In the genomic region with DNA sequence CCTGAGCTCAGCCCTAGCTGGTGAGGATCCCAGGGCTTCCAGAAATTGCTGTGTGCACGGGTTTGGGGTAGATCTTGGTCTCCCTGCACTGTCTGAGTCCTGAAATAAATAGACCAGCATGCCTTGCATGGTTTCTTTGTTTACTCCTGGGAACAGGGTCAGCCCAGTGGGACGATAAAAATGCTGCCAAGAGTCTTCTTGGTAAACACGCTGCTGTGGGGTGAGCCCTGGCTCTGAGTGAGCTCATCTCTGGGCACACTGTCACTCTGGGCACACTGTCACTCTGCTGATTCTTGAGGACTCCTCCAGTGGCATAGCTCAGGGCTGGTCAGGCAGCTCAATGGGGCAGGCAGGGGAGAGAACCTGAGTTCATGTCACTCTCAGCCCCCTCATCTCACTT, we compare ENCODE assay signal across 12 mouse cellular contexts. TPM values are rescaled to one million over a fixed set of nuclear protein-coding genes. Genes with fewer than 3 reads are reported as not detected.
DNase-seq lines count a peak whose midpoint lies in the region; ATAC-seq lines count a peak whose summit lies in the region.
"Had no signal": no experiment of that assay in that cellular context is flagged by ENCODE, and none has a peak within 500 bp of the region (broad histone marks: within the 10 kb centered on the region; RNA-seq: fewer than 3 reads in every experiment).

No protein-coding gene starts in this region.

- ATAC-seq in megakaryocyte-erythroid progenitor cell, adult 5-6 weeks (replicated peaks; ENCODE audit: low FRiP score, low TSS enrichment, poor library complexity, severe bottlenecking), result no peak
- ATAC-seq: forebrain, embryonic 13.5 days had no signal

- intact Hi-C loops in left cerebral cortex, postnatal 4 days (cut with DNase I), result loop anchor here (10.0 kb wide), 2 partner anchors 111 to 261 kb away; no protein-coding TSS in a partner anchor
- intact Hi-C loops in left cerebral cortex, postnatal 10 days (cut with DNase I), result loop anchor here (2.0 to 10.0 kb wide), 4 partner anchors 44 to 261 kb away; no protein-coding TSS in a partner anchor

- peak; percentile 95 for DNase-seq in heart, adult 11 months
- no peak for DNase-seq in heart, embryonic 10.5 days (ENCODE audit: low spot score)
- peak; percentile 43 for DNase-seq in left cerebral cortex, postnatal 4 days
- no peak for DNase-seq in left cerebral cortex, postnatal 10 days (ENCODE audit: extremely low spot score in 1 of 2, low spot score in 2 of 2)
- peak; percentile 12 for DNase-seq in cerebellum, adult 11 months
- DNase-seq in cerebellum, postnatal 25 days, result peak; percentile 34 to 37
- DNase-seq: kidney, postnatal 14 days had no signal

- no peaks in the 10 kb centered on the region for H3K36me3 ChIP-seq in heart, embryonic 10.5 days
- H3K36me3 ChIP-seq: embryonic facial prominence, embryonic 12.5 days; neural tube, embryonic 12.5 days had no signal

- H3K27me3 ChIP-seq in heart, embryonic 10.5 days (ENCODE audit: insufficient read depth, poor library complexity, severe bottlenecking), result peaks cover 26% of the 10 kb centered on the region
- H3K27me3 ChIP-seq: embryonic facial prominence, embryonic 12.5 days; forebrain, embryonic 13.5 days; neural tube, embryonic 12.5 days had no signal

- H3K4me1 ChIP-seq in heart, embryonic 10.5 days, result 0 out of 2 replicates have a peak, but pooled peaks cover 2% of the 10 kb centered on the region
- H3K4me1 ChIP-seq: embryonic facial prominence, embryonic 12.5 days; neural tube, embryonic 12.5 days had no signal

- WGBS in heart, embryonic 10.5 days, result 54% methylated on average over 3 of the region's 3 CpGs

- H3K9me3 ChIP-seq in heart, embryonic 10.5 days, result no peaks in the 10 kb centered on the region
- H3K9me3 ChIP-seq: embryonic facial prominence, embryonic 12.5 days; forebrain, embryonic 13.5 days; neural tube, embryonic 12.5 days had no signal

- no peak overlapping the region for H3K4me3 ChIP-seq in heart, embryonic 10.5 days
- H3K4me3 ChIP-seq: embryonic facial prominence, embryonic 12.5 days; forebrain, embryonic 13.5 days; neural tube, embryonic 12.5 days had no signal

- H3K27ac ChIP-seq in heart, embryonic 10.5 days, result no peak overlapping the region; the same call in 1 of the 2 replicates
- H3K27ac ChIP-seq: embryonic facial prominence, embryonic 12.5 days; forebrain, embryonic 13.5 days; liver, embryonic 14.5 days; neural tube, embryonic 12.5 days had no signal

RNA-seq across cellular contexts. Expression of gene Afap1, which starts 36.9 kb away (rescaled TPM):
- polyA plus RNA-seq in heart, embryonic 10.5 days (2016; fragmentation: Nextera tagmentation; extraction: Ambion mirVana), result 21.7 and 27.0 TPM in 2 replicates
- total RNA-seq in left cerebral cortex, postnatal 4 days (2021), result 100 to 1,000 TPM; 221 to 230 TPM
- total RNA-seq in left cerebral cortex, postnatal 10 days (2021), result 100 to 1,000 TPM; 110 to 127 TPM
- 2.3 and 2.8 TPM in 2 replicates for total RNA-seq in megakaryocyte-erythroid progenitor cell, adult 5-6 weeks (2014; fragmentation: Nextera tagmentation)
- 0.33 and 2.4 TPM in 2 replicates for total RNA-seq in megakaryocyte-erythroid progenitor cell, adult 5-6 weeks (2017)

Comparison
In these comparisons a context has a peak if more than half of its experiments do, and no peak if none do; other contexts are left out.
1. DNase-seq: peak in heart, adult 11 months (single experiment), left cerebral cortex, postnatal 4 days (single experiment), cerebellum, adult 11 months (single experiment) and cerebellum, postnatal 25 days (2 of 2); none in heart, embryonic 10.5 days (single experiment) and left cerebral cortex, postnatal 10 days (0 of 2).
2. RNA of gene Afap1, which starts 36.9 kb away (total RNA-seq): 221 to 230 TPM in left cerebral cortex, postnatal 4 days and 110 to 127 TPM in left cerebral cortex, postnatal 10 days; 0.33 to 2.8 TPM in megakaryocyte-erythroid progenitor cell, adult 5-6 weeks; every median in the first group is over 10 times any median in the second.